Mouse (Mus musculus): ENCODE data around the gene Cables2.

Gene Cables2

GRCm38 (mm10) chr2:180225044-180225761 is 48.1 kb downstream of the Cables2 start:
- DNase-seq (ENCODE audit: low spot score): no peak

- DNase-seq (ENCODE audit: low spot score): no peak
These were observed 48.7 kb downstream of the Cables2 start for GRCm38 (mm10) chr2:180224647-180225043.

- no peak for DNase-seq (ENCODE audit: low spot score)
These were observed 51.0 kb downstream of the Cables2 start for GRCm38 (mm10) chr2:180222250-180222649.

- no peak for DNase-seq (ENCODE audit: low spot score)
These were observed 52.2 kb downstream of the Cables2 start for GRCm38 (mm10) chr2:180221051-180221450.

GRCm38 (mm10) chr2:180220165-180220564 is 53.1 kb downstream of the Cables2 start:
- DNase-seq (ENCODE audit: low spot score): no peak

- no peak for DNase-seq (ENCODE audit: low spot score)
These were observed 54.0 kb downstream of the Cables2 start for GRCm38 (mm10) chr2:180219145-180219943.

- DNase-seq (ENCODE audit: low spot score): no peak
These were observed 54.6 kb downstream of the Cables2 start for GRCm38 (mm10) chr2:180218677-180219076.

- no peak for DNase-seq (ENCODE audit: low spot score)
These were observed 55.1 kb downstream of the Cables2 start for GRCm38 (mm10) chr2:180218241-180218640.

- no peak for DNase-seq (ENCODE audit: low spot score)
These were observed 55.7 kb downstream of the Cables2 start for GRCm38 (mm10) chr2:180217587-180217986.

GRCm38 (mm10) chr2:180216921-180217320 is 56.4 kb downstream of the Cables2 start:
- no peak for DNase-seq (ENCODE audit: low spot score)

GRCm38 (mm10) chr2:180215951-180216350 is 57.3 kb downstream of the Cables2 start:
- no peak for DNase-seq (ENCODE audit: low spot score)

- no peak for DNase-seq (ENCODE audit: low spot score)
These were observed 58.3 kb downstream of the Cables2 start for GRCm38 (mm10) chr2:180215011-180215461.

- no peak for DNase-seq (ENCODE audit: low spot score)
These were observed 58.8 kb downstream of the Cables2 start for GRCm38 (mm10) chr2:180214352-180214978.

- DNase-seq (ENCODE audit: low spot score): no peak
These were observed 61.0 kb downstream of the Cables2 start for GRCm38 (mm10) chr2:180212255-180212654.

GRCm38 (mm10) chr2:180208976-180209375 is 64.3 kb downstream of the Cables2 start:
- no peak for DNase-seq (ENCODE audit: low spot score)
